Mouse (Mus musculus): ENCODE measurements around the gene Phykpl. TPM values are rescaled to one million over a fixed set of nuclear protein-coding genes. Genes with fewer than 3 reads are reported as not detected.
A peak's percentile ranks its signal among the peaks of the same experiment; 100 is the strongest.

Phykpl gene
- polyA plus RNA-seq, 1 experiment from 2014 or later: 20.7 TPM

GRCm38 (mm10) chr11:51555066-51555465 is 29.5 kb upstream of the Phykpl start:
- Histone ChIP-seq H3K4me2 (replicated peaks) (no peak overlapping the region), H3K27me3 (no peaks in the 10 kb centered on the region), H3K4me3 (replicated peaks) (no peak overlapping the region), H3K4me1 (peaks cover 12% of the 10 kb centered on the region), H3K9ac (no peak overlapping the region), H3K9me3 (replicated peaks) (no peaks in the 10 kb centered on the region), H3K36me3 (no peaks in the 10 kb centered on the region), H3K27ac (replicated peaks) (no peak overlapping the region)
- WGBS: 48% methylated on average over 2 of the region's 2 CpGs
- ATAC-seq (ENCODE audit: insufficient number of reproducible peaks, low FRiP score, low TSS enrichment, low read depth): no peak

DNA sequence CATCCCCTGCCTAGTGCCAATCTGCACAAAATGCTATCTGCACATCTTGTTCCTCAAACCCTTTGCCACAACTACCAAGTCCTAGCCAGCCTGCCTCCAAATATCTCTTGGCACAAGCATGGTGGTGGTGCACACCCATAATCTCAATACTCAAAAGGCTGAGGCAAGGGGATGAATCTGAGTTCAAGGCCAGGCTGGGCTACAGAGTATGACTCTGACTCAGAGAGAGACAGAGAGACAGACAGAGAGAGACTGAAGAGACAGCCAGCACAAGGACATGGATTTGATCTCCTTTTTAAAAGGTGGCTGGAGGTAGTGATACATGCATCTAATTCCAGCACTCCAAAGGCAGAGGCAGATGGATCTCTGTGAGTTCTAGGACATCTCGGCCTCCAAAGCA is 21.3 kb upstream of the Phykpl start:
- H3K9me3 ChIP-seq (replicated peaks): no peaks in the 10 kb centered on the region
- H3K4me2 ChIP-seq (replicated peaks): no peak overlapping the region
- H3K27me3 ChIP-seq: no peaks in the 10 kb centered on the region
- no peak overlapping the region for H3K9ac ChIP-seq
- H3K4me1 ChIP-seq: no peaks in the 10 kb centered on the region
- H3K27ac ChIP-seq (replicated peaks): no peak overlapping the region
- H3K36me3 ChIP-seq: no peaks in the 10 kb centered on the region
- WGBS: 93% methylated on average over 1 of the region's 1 CpGs
- no peak for ATAC-seq (ENCODE audit: insufficient number of reproducible peaks, low FRiP score, low TSS enrichment, low read depth)
- H3K4me3 ChIP-seq (replicated peaks): no peak overlapping the region

DNA sequence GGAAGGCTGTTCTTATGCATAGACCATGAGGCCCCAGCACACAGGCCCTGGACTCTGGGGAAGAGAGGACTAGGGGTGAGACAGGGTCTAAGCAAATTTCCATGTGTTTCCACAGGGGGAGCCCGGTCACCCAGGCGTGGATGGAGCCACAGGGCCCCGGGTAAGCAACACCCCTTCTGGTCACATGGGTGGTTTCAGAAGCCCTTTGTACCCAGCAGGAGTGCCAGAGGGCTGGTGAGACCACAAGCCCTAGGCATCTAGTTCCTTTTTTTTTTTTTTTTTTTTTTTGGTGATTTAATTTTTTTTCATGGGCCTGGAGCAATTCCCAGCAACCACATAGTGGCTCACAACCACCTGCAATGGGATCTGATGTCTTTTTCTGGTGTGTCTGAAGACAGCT is 19.5 kb upstream of the Phykpl start:
- Histone ChIP-seq H3K4me2 (replicated peaks) (no peak overlapping the region), H3K9me3 (replicated peaks) (no peaks in the 10 kb centered on the region), H3K27me3 (no peaks in the 10 kb centered on the region), H3K36me3 (no peaks in the 10 kb centered on the region), H3K4me1 (no peaks in the 10 kb centered on the region), H3K4me3 (replicated peaks) (no peak overlapping the region), H3K9ac (no peak overlapping the region), H3K27ac (replicated peaks) (no peak overlapping the region)
- WGBS: 40% methylated on average over 3 of the region's 3 CpGs
- ATAC-seq (ENCODE audit: insufficient number of reproducible peaks, low FRiP score, low TSS enrichment, low read depth): no peak

DNA sequence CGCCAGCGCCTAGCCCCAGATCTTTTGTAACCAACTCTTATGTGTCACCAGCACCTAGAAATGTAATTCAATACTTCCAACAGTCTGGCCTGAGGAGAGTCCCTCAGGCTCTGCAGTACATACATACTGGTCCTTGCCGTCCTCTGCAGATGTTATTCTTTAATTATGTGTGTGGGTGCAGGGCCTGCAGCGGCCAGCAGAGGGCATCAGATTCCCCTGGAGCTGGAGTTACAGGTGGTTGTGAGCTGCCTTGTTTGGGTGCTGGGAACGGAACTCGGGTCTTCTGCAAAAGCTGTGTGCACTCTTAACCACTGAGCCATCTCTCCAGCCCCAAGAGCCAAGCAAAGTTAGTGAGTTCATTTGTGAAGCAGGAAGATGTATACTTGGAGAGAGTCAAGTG is 18.6 kb upstream of the Phykpl start:
- Histone ChIP-seq H3K36me3 (no peaks in the 10 kb centered on the region), H3K9ac (no peak overlapping the region), H3K4me2 (replicated peaks) (no peak overlapping the region), H3K4me3 (replicated peaks) (no peak overlapping the region), H3K27ac (replicated peaks) (no peak overlapping the region), H3K27me3 (no peaks in the 10 kb centered on the region), H3K9me3 (replicated peaks) (no peaks in the 10 kb centered on the region), H3K4me1 (no peaks in the 10 kb centered on the region)
- no peak for ATAC-seq (ENCODE audit: insufficient number of reproducible peaks, low FRiP score, low TSS enrichment, low read depth)
- 89% methylated on average over 6 of the region's 6 CpGs for WGBS

GRCm38 (mm10) chr11:51568801-51569200 is 15.8 kb upstream of the Phykpl start:
- H3K9me3 ChIP-seq (replicated peaks): no peaks in the 10 kb centered on the region
- H3K36me3 ChIP-seq: no peaks in the 10 kb centered on the region
- H3K4me1 ChIP-seq: no peaks in the 10 kb centered on the region
- no peak for ATAC-seq (ENCODE audit: insufficient number of reproducible peaks, low FRiP score, low TSS enrichment, low read depth)
- no peaks in the 10 kb centered on the region for H3K27me3 ChIP-seq
- WGBS: 86% methylated on average over 4 of the region's 4 CpGs
- no peak overlapping the region for H3K27ac ChIP-seq (replicated peaks)
- no peak overlapping the region for H3K9ac ChIP-seq
- H3K4me2 ChIP-seq (replicated peaks): no peak overlapping the region
- no peak overlapping the region for H3K4me3 ChIP-seq (replicated peaks)

- Histone ChIP-seq H3K9ac (no peak overlapping the region), H3K9me3 (replicated peaks) (no peaks in the 10 kb centered on the region), H3K27me3 (no peaks in the 10 kb centered on the region), H3K4me1 (no peaks in the 10 kb centered on the region), H3K4me3 (replicated peaks) (no peak overlapping the region), H3K27ac (replicated peaks) (no peak overlapping the region), H3K4me2 (replicated peaks) (no peak overlapping the region), H3K36me3 (no peaks in the 10 kb centered on the region)
- WGBS: 78% methylated on average over 4 of the region's 4 CpGs
- no peak for ATAC-seq (ENCODE audit: insufficient number of reproducible peaks, low FRiP score, low TSS enrichment, low read depth)
Measured at GRCm38 (mm10) chr11:51576454-51576853, 8.1 kb upstream of the Phykpl start.

DNA sequence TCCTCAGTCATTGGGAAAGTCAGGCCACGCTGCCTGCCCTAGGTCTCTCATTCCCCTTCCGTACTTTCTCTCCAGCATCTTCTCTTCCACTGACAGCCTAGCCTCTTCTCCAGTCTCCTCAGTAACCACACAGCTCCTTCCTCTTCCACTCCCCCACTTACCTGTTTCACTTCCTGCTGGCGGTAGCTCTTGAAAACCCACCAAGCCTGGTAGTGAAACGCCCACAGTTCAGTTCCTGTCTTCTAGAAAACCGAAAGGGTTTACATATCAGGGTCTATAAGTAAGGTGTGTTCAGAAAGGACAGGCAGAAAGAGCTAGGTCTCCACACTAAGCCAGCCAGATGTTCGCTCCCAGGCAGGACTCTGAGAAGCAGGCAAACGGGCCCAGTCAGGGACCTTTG is 7.0 kb upstream of the Phykpl start:
- ATAC-seq (ENCODE audit: insufficient number of reproducible peaks, low FRiP score, low TSS enrichment, low read depth): no peak
- no peaks in the 10 kb centered on the region for H3K9me3 ChIP-seq (replicated peaks)
- WGBS: 82% methylated on average over 7 of the region's 7 CpGs
- no peaks in the 10 kb centered on the region for H3K27me3 ChIP-seq
- no peaks in the 10 kb centered on the region for H3K4me1 ChIP-seq
- no peak overlapping the region for H3K9ac ChIP-seq
- no peaks in the 10 kb centered on the region for H3K36me3 ChIP-seq
- no peak overlapping the region for H3K4me2 ChIP-seq (replicated peaks)
- H3K4me3 ChIP-seq (replicated peaks): no peak overlapping the region
- no peak overlapping the region for H3K27ac ChIP-seq (replicated peaks)

- Histone ChIP-seq H3K4me2 (replicated peaks) (no peak overlapping the region), H3K36me3 (no peaks in the 10 kb centered on the region), H3K9me3 (replicated peaks) (no peaks in the 10 kb centered on the region), H3K4me3 (replicated peaks) (no peak overlapping the region), H3K9ac (no peak overlapping the region), H3K4me1 (peaks cover 10% of the 10 kb centered on the region), H3K27ac (replicated peaks) (no peak overlapping the region), H3K27me3 (no peaks in the 10 kb centered on the region)
- ATAC-seq (ENCODE audit: insufficient number of reproducible peaks, low FRiP score, low TSS enrichment, low read depth): no peak
- 78% methylated on average over 4 of the region's 4 CpGs for WGBS
Measured at GRCm38 (mm10) chr11:51579024-51579423, 5.5 kb upstream of the Phykpl start.

DNA sequence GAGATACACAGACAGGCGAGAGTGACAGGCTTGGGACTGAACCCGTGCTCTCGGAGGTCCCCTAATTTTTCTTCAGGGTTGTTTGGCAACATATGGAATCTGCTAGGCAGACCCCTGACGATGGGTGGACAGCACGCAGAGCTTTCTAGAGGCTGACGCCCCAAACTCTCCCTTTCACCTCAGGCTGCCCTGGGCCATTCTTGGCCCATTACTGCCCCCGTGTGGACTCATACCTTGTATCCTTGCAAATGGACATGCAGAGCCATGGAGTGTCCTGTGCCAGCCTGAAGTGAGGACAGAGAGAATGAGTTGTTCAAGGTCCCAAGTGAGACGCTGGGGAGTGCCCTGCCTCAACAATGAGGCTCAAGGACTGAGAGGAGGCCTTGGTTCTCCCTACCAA is 1.8 kb upstream of the Phykpl start:
- Histone ChIP-seq H3K9ac (no peak overlapping the region), H3K4me3 (replicated peaks) (no peak overlapping the region), H3K27ac (replicated peaks) (no peak overlapping the region), H3K9me3 (replicated peaks) (no peaks in the 10 kb centered on the region), H3K36me3 (peaks cover 11% of the 10 kb centered on the region), H3K4me2 (replicated peaks) (no peak overlapping the region), H3K4me1 (peaks cover 28% of the 10 kb centered on the region), H3K27me3 (no peaks in the 10 kb centered on the region)
- 22% methylated on average over 8 of the region's 8 CpGs for WGBS
- no peak for ATAC-seq (ENCODE audit: insufficient number of reproducible peaks, low FRiP score, low TSS enrichment, low read depth)

DNA sequence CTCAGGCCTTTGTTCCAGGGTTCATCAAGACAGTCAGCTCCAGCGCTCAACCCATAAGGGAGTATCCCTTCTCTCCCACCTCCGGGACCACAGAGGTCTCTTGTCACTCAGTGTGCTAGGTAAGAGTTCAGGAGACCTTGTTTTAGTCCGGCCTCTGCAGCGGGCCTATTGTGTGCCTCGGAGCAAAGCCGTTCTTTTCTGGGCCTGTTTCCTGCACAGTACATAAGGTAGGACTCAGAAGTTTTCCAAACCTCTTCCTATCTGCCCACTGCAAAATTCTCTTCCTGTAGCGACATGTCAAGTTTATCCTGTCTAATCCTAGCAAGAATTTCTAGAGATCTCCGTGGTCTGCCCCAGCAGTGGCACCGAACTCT is 513 bp upstream of the Phykpl start:
- Histone ChIP-seq H3K4me2 (replicated peaks) (peak overlapping the region; percentile 80), H3K9ac (peak overlapping the region; percentile 72), H3K36me3 (peaks cover 24% of the 10 kb centered on the region), H3K9me3 (replicated peaks) (no peaks in the 10 kb centered on the region), H3K4me3 (replicated peaks) (peak overlapping the region; percentile 83), H3K27me3 (no peaks in the 10 kb centered on the region), H3K4me1 (peaks cover 28% of the 10 kb centered on the region), H3K27ac (replicated peaks) (peak overlapping the region; percentile 93)
- 14% methylated on average over 9 of the region's 9 CpGs for WGBS
- ATAC-seq (ENCODE audit: insufficient number of reproducible peaks, low FRiP score, low TSS enrichment, low read depth): no peak

DNA sequence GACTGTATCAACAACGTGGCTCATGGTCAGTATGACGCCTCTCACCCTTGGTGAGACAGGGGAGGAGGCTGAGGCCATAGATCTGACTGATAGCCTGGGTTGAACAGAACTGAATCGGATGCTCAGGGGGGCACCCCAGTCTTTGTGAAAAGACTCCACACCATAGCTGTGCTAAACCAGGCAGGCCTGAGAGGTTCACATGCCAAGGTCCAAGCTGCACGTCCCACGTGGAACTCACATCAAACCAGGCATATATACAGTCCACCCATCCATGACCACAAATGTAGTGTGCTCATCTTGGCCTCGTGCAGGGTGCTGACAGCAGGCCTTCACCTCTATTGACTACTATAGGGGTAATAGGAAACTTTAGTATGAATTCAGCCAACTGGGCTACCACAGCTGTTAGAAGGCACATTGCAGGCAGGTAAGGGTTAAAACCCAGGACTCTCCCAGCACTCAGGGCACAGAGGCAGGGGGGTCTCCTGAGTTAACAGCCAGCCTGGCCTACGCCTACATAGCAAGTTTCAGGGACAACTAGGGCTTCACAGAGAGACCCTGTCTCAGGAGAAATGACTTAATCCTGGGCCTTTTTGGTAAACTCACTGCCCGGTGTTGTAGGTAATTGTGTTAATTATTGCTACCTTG is 1.2 kb downstream of the Phykpl start:
- Histone ChIP-seq H3K9ac (peak overlapping the region; percentile 72; the same call in 1 of the 2 replicates), H3K9me3 (replicated peaks) (no peaks in the 10 kb centered on the region), H3K4me2 (replicated peaks) (peak overlapping the region; percentile 80), H3K36me3 (peaks cover 40% of the 10 kb centered on the region), H3K27ac (replicated peaks) (no peak overlapping the region), H3K4me3 (replicated peaks) (peak overlapping the region; percentile 83), H3K27me3 (no peaks in the 10 kb centered on the region), H3K4me1 (peaks cover 28% of the 10 kb centered on the region)
- no peak for ATAC-seq (ENCODE audit: insufficient number of reproducible peaks, low FRiP score, low TSS enrichment, low read depth)
- 61% methylated on average over 8 of the region's 8 CpGs for WGBS

DNA sequence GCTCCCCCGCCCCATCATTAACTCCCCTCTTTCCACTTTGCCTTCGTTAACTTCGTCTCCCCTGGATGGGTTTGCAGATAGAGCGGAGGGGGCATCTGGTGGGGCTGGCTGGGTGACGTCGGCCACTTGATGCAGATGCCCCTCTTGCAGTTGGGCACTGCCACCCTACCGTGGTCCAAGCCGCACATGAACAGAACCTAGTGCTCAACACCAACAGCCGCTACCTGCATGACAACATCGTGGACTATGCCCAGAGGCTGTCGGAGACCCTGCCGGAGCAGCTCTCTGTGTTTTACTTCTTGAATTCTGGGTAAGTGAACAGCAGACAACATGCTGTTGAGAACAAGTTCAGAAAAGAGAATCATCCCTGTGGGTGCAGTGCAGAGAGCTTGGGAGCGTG is 1.9 kb downstream of the Phykpl start:
- no peak overlapping the region for H3K4me3 ChIP-seq (replicated peaks)
- no peaks in the 10 kb centered on the region for H3K27me3 ChIP-seq
- peaks cover 28% of the 10 kb centered on the region for H3K4me1 ChIP-seq
- H3K4me2 ChIP-seq (replicated peaks): no peak overlapping the region
- H3K9me3 ChIP-seq (replicated peaks): no peaks in the 10 kb centered on the region
- no peak overlapping the region for H3K9ac ChIP-seq
- no peak for ATAC-seq (ENCODE audit: insufficient number of reproducible peaks, low FRiP score, low TSS enrichment, low read depth)
- WGBS: 90% methylated on average over 13 of the region's 13 CpGs
- no peak overlapping the region for H3K27ac ChIP-seq (replicated peaks)
- peaks cover 46% of the 10 kb centered on the region for H3K36me3 ChIP-seq

Measured in embryonic facial prominence, embryonic 15.5 days (tissue).